Mouse (Mus musculus) frontal cortex, postnatal 10 days (tissue): Measurements from ENCODE around the gene Lgals4.
A peak's percentile ranks its signal among the peaks of the same experiment; 100 is the strongest.

Experiments
- DNase-seq, 2 experiments: peaks; one replicate each; pipeline ENCODE4 v3.0.0; 2022; ENCODE audit warnings: low spot score in 2 of 2, mixed read lengths in 1 of 2

Lgals4 gene

GRCm38 (mm10) chr7:28833723-28834347, at the start of gene Lgals4:
TSS of gene Lgals4 (plus strand) at chr7:28833854.
- DNase-seq: no peak

GRCm38 (mm10) chr7:28785161-28785560, 48.5 kb upstream of the Lgals4 start:
- DNase-seq: no peak

- DNase-seq: no peak
These were observed 45.8 kb upstream of the Lgals4 start for GRCm38 (mm10) chr7:28787884-28788283.

GRCm38 (mm10) chr7:28788307-28789195, 45.1 kb upstream of the Lgals4 start, which contains the start of gene Rinl:
TSS of gene Rinl (plus strand) at chr7:28788969.
- DNase-seq: no peak

GRCm38 (mm10) chr7:28789235-28789634, 44.4 kb upstream of the Lgals4 start:
- DNase-seq: no peak

GRCm38 (mm10) chr7:28790066-28790806, 43.4 kb upstream of the Lgals4 start:
- no peak for DNase-seq

- no peak for DNase-seq
These were observed 41.9 kb upstream of the Lgals4 start for GRCm38 (mm10) chr7:28791706-28792105.

- DNase-seq: no peak
These were observed 41.1 kb upstream of the Lgals4 start for GRCm38 (mm10) chr7:28792391-28793185.

- DNase-seq: no peak
These were observed 39.8 kb upstream of the Lgals4 start for GRCm38 (mm10) chr7:28793834-28794233.

- no peak for DNase-seq
These were observed 39.2 kb upstream of the Lgals4 start for GRCm38 (mm10) chr7:28794496-28794895.

- no peak for DNase-seq
These were observed 37.8 kb upstream of the Lgals4 start for GRCm38 (mm10) chr7:28795832-28796231.

GRCm38 (mm10) chr7:28796562-28796975, 37.1 kb upstream of the Lgals4 start:
- DNase-seq: peak in 1 of 2 experiments; percentile 73

- DNase-seq: no peak
These were observed 33.7 kb upstream of the Lgals4 start for GRCm38 (mm10) chr7:28799994-28800393.

- DNase-seq: no peak
These were observed 32.2 kb upstream of the Lgals4 start for GRCm38 (mm10) chr7:28801451-28801850.

- DNase-seq: no peak
These were observed 31.6 kb upstream of the Lgals4 start for GRCm38 (mm10) chr7:28801901-28802670.

GRCm38 (mm10) chr7:28802846-28803588, 30.6 kb upstream of the Lgals4 start:
- no peak for DNase-seq

GRCm38 (mm10) chr7:28803756-28804155, 29.9 kb upstream of the Lgals4 start:
- DNase-seq: no peak

GRCm38 (mm10) chr7:28806869-28807268, 26.8 kb upstream of the Lgals4 start:
- no peak for DNase-seq

- no peak for DNase-seq
These were observed 25.9 kb upstream of the Lgals4 start for GRCm38 (mm10) chr7:28807641-28808220.
